Mouse (Mus musculus) cerebellum, postnatal 14 days (tissue): ENCODE results near the gene Rbm43.

Experiments
- DNase-seq, 2 experiments: peaks; one replicate each; pipeline ENCODE4 v3.0.0; 2021; ENCODE audit warnings: mixed read lengths in 2 of 2

Rbm43 gene

DNA sequence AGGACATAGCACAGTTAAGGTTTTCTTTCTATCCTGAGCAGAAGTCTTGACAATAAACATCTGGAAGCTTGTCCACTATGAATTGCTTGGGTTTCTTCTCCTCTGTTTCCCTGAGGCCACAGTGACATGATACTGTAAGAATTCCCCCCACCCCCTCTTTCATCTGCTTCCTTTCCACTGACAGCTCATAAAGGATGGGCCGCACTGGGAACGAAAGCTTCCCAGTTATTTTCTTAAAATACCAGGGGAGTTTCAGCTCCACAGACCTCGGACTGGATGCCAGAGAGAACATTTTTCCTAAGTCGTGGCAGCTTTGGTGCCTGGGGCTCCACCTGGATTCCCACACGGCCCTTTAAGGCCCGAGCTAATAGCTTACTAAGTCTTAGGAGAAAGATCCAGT, 22.2 kb downstream of the Rbm43 start:
- DNase-seq, result no peak

DNA sequence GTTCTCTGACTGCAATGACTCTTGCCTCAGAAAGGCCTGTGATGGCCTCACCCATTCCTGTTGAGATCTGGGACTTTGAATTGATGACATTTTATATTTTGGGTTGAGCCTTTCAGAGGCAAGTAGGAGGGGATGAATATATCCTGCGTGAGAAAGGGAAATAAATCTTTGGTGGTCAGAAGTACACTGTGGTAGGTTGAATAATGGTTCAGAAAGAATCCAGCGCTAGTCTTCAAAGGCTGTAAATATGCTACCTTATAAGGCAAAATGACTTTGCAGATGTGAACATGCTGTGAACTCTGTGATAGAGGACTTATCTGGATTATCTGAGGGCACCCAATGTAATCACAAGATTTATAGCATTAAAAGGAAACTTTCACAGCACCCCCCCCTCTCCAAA, 23.1 kb downstream of the Rbm43 start:
- DNase-seq, result no peak

- DNase-seq, result no peak
Observed at GRCm38 (mm10) chr2:51907538-51908110, 27.3 kb downstream of the Rbm43 start.

GRCm38 (mm10) chr2:51905637-51906036, 29.3 kb downstream of the Rbm43 start:
- DNase-seq, result no peak

- no peak for DNase-seq
Observed at GRCm38 (mm10) chr2:51892411-51892901, 42.5 kb downstream of the Rbm43 start.

DNA sequence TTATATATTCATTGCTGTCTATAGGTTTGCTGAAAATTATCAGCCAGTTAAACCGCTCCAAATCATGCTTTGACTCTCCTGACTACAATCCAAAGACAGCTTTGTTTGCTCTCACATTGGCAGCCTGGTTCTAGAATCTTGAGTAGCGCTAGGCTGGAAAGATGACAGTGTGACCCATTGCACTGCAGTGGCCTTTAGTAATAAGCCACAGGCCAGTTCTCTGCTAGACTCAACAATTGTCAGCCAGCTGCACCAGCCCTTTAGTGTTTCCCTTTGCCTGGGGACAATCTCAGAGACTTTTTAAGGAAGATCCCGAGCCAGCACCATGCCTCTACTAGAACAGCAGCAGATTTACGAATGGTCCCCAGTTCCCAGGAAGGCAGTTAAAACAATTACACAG, 44.0 kb downstream of the Rbm43 start:
- no peak for DNase-seq

DNA sequence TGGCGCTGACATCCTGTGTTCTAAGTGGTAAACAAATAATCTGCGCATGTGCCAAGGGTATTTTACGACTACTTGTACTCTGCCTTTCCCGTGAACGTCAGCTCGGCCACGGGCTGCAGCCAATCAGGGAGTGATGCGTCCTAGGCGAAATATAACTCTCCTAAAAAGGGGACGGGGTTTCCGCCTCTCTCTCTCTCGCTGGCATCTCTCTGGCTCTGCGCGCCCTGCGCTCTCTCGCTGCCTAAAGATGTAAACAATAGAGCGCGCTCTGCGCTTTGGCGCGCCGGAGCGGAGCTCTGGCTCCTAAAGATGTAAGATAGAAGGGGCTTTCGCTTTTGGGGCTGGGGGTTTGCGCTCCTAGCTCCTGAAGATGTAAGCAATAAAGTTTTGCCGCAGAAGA, 44.8 kb downstream of the Rbm43 start:
- peak in 1 of 2 experiments; percentile 17 for DNase-seq

DNA sequence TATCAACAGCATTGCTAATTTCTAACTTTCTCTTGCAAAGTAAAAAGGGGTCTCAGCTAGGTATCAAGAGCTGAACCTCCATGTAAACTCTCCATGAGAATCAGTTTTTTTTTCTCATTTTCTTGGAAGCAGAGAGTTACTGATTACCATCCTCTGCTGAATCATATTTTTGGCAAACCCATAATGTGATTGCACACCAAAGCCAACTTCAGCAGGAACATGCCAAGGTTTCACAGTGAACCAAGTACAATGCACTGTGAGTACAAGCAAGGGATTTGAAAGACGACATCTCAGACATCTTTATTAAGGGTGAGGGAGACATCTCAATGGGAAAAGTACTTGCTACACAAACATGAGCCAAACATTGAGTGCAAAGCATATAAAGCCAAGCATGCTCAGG, 54.8 kb downstream of the Rbm43 start:
- DNase-seq, result no peak
